Mouse (Mus musculus) forelimb bud, embryonic 11.5 days (tissue): ENCODE measurements around the gene Dand5.

Experiments
- DNase-seq: peaks from one replicate; pipeline ENCODE4 v3.0.0-alpha.2; 2012; ENCODE audit warnings: low read depth, low spot score

Gene Dand5

GRCm38 (mm10) chr8:84771000-84771687 lies 51.5 kb downstream of the Dand5 start:
- DNase-seq: no peak

GRCm38 (mm10) chr8:84770100-84770953 lies 52.3 kb downstream of the Dand5 start:
- no peak for DNase-seq

GRCm38 (mm10) chr8:84769324-84769723 lies 53.3 kb downstream of the Dand5 start:
- DNase-seq: no peak

- DNase-seq: no peak
Observed at GRCm38 (mm10) chr8:84768343-84769095, 54.1 kb downstream of the Dand5 start.

- no peak for DNase-seq
Observed at GRCm38 (mm10) chr8:84767221-84767620, 55.4 kb downstream of the Dand5 start.

GRCm38 (mm10) chr8:84766422-84766821 lies 56.2 kb downstream of the Dand5 start:
- no peak for DNase-seq

GRCm38 (mm10) chr8:84765629-84766028 lies 57.0 kb downstream of the Dand5 start:
- no peak for DNase-seq
